Mouse (Mus musculus): ENCODE results near the gene Bhmt2.

The Bhmt2 gene

DNA sequence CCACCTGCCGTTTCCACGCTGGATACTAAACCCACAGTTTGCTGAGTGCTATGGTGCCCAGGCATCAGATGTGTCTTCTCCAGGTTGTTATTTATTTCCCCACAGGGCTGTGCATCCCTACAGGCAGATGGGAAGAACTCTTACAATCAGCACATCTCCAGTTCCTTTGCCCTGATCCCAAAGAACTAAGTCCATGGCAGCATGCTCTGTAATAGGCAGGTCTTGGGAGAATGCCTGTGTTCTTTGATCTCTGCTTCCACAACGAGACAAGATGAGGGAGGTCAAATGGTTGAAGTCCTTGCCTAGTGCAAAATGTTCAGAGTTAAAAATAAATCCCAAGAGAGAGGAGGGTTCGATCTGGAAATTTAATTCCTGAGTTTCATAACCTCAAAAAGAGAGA lies 34.5 kb downstream of the Bhmt2 start:
- DNase-seq (ENCODE audit: low spot score in 2 of 2): no peak

DNA sequence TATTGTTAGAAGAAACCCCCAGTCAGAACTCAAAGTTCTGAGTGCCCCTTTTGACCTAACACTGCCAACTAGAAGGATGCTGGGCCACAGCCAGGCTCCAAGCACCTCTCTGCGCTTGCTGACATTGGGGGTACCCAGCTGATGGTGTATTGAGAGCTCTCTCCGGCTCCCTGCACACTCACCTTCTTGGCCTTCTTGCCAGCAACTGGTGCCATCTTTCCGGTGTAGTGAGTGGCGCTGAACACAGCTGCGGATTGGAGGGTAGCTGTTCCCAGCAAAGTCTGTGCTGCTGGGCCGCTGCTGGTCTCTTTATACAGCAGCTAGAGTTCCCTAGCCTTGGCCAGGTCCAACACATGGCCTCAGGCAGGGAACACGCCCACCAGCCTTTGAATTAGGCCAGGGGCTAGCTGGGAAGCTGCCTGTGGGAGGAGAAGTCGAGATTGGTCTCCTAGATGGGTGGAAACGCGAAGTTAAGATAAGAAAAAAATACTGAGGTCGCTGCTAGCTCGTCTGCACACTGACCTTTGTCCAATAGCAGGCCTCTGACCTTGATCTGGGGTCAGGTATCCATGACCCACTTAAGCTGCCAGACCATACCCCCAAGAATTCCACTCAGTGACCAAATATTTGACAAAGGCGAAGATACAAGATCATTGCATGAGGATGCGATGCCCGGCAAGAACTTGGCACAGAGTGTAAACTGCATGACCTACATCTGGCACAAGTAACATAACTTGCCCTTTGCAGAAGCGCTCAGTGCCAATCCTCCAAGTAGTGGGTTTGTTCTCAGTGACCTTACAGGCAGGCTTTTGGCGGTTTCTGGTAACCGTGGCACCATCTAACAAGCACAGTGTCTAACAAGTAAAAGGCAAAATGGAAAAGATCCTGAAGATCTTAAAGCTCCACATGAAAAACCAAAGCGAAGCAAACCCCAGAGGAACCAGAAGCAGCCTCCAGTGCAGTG lies 36.5 kb downstream of the Bhmt2 start, which contains the start of gene Bhmt:
Gene Bhmt, minus strand, starts transcription at position 680 of the 964 bp plus-strand sequence.
- DNase-seq (ENCODE audit: low spot score in 2 of 2): no peak

DNA sequence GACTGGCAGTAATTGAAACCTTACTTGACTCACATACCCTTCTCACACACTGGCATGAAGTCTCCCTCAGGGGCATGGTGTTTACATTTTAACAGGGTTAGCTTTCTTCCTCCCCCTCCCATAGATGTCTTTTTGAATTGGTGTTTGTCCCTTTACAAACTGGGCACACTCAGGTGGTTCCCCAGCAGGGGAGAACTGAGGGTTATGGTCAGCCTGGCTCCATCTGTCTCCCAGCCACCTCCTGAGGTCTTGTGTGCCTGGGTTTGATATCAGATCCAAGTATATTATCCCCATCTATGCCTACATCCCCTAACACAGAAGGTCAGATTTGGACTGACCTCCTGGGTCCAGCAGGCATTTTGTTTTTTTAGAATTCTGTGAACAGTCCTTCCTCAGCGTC lies 37.5 kb downstream of the Bhmt2 start:
- no peak for DNase-seq (ENCODE audit: low spot score in 2 of 2)

DNA sequence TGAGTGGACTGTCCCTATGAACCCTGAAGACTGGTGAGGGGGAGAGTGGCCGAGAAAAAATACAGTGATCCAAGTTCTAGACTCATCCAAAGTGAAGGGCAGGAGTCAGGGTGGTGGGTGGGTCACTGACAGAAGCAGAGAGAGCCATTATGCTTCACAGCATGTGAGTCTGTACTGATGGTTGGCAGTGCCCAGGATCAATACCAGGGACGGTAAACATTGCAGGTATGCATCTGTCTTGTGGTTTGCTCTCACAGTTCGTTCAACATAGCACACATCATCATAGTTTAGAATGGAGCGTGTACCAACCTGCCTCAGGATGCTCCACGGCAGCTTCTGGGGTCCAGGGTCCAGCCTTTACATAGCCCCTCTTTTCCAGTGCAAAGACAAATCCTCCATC lies 41.2 kb downstream of the Bhmt2 start:
- no peak for DNase-seq (ENCODE audit: low spot score in 2 of 2)

DNA sequence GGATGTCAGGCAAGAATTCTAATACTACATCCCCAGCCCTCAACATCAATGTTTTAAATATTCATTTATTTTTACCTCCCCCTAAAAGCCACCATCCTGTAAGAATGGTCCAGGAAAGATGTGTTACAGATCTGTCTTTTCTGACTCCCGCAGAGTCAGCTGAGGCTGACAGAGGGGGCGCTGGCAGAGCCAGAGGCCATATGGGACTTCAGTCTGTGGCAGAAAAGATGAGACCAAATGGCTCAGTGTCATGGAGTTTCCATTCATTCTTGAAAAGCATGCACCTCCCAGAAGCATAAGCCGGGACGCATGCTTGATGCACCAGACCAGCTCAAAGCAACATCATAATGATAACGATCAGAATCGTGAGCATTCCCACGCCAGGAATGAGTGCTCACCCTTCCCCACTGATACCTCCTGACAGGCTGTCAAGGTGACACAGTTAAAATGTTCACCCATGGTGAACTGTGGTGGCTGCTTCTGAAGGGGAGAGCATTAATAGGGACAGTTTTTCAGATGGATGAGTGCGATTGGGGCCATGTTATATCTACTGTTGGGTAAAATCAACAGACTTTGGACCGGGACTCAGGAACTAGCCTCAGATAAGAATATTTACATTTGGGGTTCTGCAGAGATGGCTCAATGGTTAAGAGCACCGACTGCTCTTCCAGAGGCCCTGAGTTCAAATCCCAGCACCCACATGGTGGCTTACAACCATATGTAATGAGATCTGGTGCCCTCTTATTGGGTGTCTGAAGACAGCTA lies 43.0 kb downstream of the Bhmt2 start:
- peak in 1 of 2 experiments; percentile 33 for DNase-seq (ENCODE audit: low spot score in 2 of 2)

DNA sequence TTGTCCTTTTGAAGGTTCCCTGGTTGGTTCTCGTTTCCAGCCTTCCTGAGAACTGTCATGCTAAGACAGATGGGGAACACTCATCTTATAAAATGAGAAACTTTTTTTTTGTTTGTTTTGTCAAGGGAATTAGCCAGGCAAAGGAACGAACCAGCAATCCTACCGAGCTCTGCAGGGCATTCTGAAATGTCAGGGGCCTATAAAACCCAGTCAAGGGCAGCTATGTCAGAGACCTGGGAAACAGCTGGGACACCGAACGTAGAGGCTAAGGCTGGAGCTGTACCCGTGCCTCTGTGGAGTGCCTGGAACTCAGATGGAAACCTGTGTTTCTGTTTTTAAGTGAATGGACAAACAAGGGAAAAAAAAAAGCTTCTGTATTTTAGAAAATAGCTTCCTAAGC lies 45.2 kb downstream of the Bhmt2 start:
- DNase-seq (ENCODE audit: low spot score in 2 of 2): no peak

DNA sequence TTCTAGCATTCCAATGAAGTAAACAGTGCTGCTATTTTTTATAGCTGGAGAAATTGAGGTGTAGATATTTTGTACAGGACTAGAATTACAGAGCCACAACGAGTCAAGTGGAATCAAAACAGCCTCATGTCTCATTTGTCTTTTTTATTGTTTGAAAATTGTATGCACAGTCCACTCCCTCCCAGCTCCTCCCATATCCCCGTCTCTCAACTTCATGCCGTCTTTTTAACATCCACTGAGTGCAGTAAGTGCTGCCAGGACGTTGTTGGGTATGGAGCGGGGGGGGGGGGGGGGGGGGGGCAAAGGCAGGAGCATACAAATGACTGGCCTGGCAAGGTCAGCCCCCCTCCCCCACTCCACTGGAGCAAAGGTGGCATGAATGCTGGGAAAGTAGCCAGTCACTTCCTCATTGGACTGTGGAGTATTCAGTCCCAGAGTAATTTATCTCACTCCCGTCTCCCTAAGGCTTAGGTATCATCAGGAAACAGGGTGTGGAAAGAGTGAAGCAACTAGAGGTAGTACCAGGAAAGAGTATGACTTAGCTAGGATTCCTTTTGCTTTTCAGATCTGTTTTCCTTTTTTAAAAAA lies 59.6 kb downstream of the Bhmt2 start:
- no peak for DNase-seq (ENCODE audit: low spot score in 2 of 2)

DNA sequence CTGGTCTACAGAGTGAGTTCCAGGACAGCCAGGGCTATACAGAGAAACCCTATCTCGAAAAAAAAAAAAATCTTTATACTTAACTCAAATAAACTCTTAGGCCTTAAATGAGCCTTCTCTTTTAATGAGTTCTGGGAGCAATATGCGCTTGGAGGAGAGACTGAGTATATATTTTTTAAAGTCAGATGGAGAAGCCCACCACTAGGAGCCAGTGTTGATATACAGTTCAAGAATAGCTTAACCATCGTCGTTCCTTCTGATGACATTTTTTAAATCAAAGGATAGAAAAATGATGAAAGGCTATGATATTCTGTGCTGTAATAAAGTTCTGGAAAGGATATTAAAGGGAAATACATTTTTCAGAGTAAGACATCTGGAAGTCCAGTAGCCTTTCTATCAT lies 60.3 kb downstream of the Bhmt2 start:
- DNase-seq (ENCODE audit: low spot score in 2 of 2): no peak

DNA sequence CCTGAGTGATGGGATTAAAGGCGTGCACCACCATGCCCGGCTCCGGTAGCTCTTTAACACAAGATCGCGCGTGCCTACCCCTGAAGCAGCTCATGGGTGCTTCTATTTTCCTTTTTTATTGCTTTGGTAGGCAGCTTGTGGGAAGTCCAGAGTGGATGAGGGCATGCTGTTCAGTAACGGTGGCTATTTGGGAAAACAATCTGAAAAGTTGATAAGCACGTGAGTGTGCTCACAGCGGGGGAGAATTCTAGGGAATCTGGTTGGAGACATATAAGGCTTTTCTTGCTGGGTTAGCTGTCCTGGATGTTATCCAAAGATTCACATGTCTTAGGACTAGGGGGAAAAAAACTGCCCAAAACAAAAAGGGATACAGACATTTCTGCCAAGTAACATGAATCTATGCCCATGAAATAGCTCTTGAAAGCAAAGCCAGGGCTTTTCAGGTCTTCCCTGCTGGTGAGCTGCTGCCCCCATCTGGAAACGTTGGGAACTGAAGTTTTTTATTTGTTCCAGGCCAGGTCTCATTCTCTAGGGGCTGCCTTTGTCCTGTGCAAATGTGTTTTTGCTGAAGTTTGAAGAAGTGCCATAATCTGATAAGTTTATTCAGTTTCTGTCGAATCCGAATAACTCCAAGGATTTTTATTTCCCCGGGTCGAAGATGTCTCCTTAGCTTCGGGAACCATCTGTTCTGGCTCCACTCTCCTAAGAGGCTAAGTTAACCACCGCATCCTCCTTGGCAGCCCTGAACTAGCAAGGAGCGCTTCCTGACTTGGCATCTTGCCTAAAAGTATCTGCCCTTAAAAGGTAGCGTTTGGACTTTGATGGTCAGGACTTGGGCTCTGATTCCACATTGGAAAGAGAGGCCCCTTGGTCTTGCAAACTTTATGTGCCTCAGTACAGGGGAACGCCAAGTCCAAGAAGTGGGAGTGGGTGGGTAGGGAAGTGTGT lies 61.2 kb downstream of the Bhmt2 start:
- peak; percentile 67 to 86 for DNase-seq (ENCODE audit: low spot score in 2 of 2)

DNA sequence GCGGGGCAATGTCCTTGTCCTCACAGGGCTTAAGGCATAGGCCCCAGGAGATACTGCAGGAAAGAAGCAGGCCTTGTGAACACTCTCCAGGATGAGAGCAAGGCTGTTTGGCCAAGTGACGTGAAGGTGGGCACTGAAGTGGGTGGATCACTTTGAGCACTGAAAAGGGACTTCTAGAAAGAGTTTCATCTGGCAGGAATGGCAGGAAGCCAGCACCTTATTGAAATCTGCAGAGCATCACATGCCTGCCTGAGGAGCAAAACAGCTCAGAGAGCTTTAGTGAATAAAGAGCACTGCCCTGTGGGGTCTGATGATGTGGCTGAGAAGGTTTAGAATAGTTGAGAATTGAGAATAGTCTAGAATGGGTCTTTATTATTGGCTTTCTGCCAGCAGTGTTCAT lies 65.6 kb downstream of the Bhmt2 start:
- no peak for DNase-seq (ENCODE audit: low spot score in 2 of 2)

DNA sequence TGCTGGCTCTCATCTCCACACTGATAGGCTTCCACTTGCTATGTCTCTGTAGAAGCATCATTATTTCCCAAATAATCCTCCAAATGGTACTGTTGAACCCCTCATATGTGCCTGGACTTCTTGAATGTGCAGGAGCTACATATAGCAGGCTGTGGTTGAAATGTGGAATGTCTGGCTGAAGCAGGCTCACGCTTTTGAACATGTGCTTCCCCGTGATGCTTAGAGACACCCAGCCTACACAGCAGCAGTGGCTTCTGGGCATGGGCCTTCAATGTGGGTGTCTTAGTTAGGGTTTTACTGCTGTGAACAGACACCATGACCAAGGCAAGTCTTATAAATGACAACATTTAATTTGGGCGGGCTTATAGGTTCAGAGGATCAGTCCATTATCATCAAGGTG lies 66.4 kb downstream of the Bhmt2 start:
- no peak for DNase-seq (ENCODE audit: low spot score in 2 of 2)

DNA sequence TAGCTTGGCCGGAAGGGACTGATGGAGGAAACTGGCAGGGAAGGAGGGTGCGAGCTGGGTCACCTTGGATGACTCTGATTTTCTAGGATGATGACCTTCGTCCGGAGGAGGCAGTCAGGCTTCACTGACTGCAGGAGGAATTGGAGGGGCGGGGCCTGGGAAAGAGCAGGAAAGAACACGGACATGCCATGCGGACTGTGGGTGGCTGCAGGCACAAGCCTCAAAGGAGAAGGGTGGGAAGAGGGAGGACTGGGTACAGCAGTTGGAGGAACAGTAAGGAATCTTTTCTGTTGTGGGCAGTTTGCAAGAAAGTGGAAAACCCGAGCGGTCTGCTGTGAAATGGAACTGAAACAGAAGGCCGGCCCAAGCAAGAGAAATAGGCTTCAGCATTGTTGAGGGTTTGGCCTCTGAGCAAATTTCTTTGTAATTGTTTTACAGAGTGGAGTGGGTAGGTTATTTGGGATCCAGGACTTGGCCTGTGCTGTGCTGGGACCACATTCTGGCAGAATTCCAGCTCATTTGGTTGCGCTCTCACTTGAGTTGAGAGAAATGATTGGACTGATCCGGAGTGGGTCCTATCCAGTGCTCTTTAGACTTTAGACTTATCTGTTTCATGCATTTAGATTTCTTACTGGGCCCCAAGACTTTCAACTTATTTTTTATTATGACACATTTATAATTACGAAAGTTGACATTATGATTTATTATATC lies 67.1 kb downstream of the Bhmt2 start:
- DNase-seq (ENCODE audit: low spot score in 2 of 2): no peak

Measured in cerebellum, postnatal 4 days (tissue).